8 mouse cellular contexts compared by ENCODE assay signal in the genomic region with DNA sequence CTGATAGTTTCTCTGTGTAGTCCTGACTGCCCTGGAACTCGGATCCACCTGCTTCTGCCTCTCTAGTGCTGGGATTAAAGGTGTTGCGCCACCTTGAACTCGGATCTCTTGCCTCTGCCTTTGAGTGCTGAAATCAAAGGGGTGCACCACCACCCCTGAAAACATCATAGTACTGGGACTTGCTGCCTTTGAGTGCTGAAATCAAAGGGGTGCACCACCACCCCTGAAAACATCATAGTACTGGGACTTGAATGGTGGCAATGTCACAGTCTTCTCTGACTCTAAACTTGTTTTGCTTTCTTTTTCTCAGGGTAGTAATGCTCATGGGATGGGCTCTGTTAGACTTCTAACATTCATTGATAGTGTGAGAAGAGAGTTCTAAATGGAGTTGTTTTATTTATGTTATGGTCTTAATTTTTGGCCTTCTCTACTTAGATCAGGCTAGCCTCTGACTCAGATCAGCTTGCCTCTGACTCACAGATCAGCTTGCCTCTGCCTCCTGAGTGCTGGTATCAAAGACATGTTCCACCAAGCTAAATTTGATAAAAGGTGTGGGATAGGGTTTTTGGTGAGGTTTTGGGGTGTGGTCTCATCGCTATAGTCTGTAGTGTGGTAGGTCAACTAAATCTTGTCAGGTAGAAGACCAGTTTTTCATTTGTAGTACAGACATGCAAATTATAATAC. TPM values are rescaled to one million over a fixed set of nuclear protein-coding genes. Genes with fewer than 3 reads are reported as not detected.
DNase-seq lines count a peak whose midpoint lies in the region; ATAC-seq and TF ChIP-seq lines count a peak whose summit lies in the region.
"Had no signal": no experiment of that assay in that cellular context is flagged by ENCODE, and none has a peak within 500 bp of the region (broad histone marks: within the 10 kb centered on the region; RNA-seq: fewer than 3 reads in every experiment).

No protein-coding gene starts in this region.

- H3K4me1 ChIP-seq in testis, adult 2 months (ENCODE audit: control insufficient read depth, insufficient read depth, low read length), result peaks cover 2% of the 10 kb centered on the region
- peaks cover 36% of the 10 kb centered on the region for H3K4me1 ChIP-seq in forebrain, embryonic 10.5 days
- peaks cover 19% of the 10 kb centered on the region for H3K4me1 ChIP-seq in limb, embryonic 14.5 days (ENCODE audit: control insufficient read depth, insufficient read depth, low read length)
- H3K4me1 ChIP-seq in stomach, postnatal 0 days (replicated peaks; ENCODE audit: control insufficient read depth, insufficient read depth), result peaks cover 3% of the 10 kb centered on the region; the same call in 1 of the 2 replicates

- no peak for TF ChIP-seq CTCF in testis, adult 2 months (IDR thresholded peaks at IDR 0.05; ENCODE audit: control insufficient read depth, insufficient read depth, insufficient replicate concordance, low read depth, low read length)
- no peak for TF ChIP-seq CTCF in stomach, postnatal 0 days (IDR thresholded peaks at IDR 0.05; ENCODE audit: low read depth)

- H3K27ac ChIP-seq in testis, adult 2 months (ENCODE audit: control insufficient read depth, insufficient read depth, low read depth, low read length), result no peak overlapping the region; the same call in 1 of the 2 replicates
- no peak overlapping the region for H3K27ac ChIP-seq in forebrain, embryonic 10.5 days
- H3K27ac ChIP-seq in limb, embryonic 14.5 days (replicated peaks; ENCODE audit: low read depth, low read length), result no peak overlapping the region
- H3K27ac ChIP-seq in stomach, postnatal 0 days (replicated peaks), result no peak overlapping the region

- H3K27me3 ChIP-seq in testis, adult 2 months (ENCODE audit: control insufficient read depth, insufficient read depth, low read length), result no peaks in the 10 kb centered on the region
- H3K27me3 ChIP-seq in forebrain, embryonic 10.5 days (ENCODE audit: poor library complexity, severe bottlenecking), result no peaks in the 10 kb centered on the region
- no peaks in the 10 kb centered on the region for H3K27me3 ChIP-seq in limb, embryonic 14.5 days (ENCODE audit: control insufficient read depth, insufficient read depth, low read length)
- H3K27me3 ChIP-seq in stomach, postnatal 0 days (ENCODE audit: control insufficient read depth, insufficient read depth, low read length), result no peaks in the 10 kb centered on the region

- peak overlapping the region; percentile 89 for H3K4me2 ChIP-seq in limb, embryonic 14.5 days (replicated peaks; ENCODE audit: low read depth, low read length, severe bottlenecking)
- peak overlapping the region; percentile 73 for H3K4me2 ChIP-seq in stomach, postnatal 0 days (replicated peaks; ENCODE audit: low read depth)

- H3K9ac ChIP-seq in limb, embryonic 14.5 days (ENCODE audit: low read depth, low read length, severe bottlenecking), result peak overlapping the region; percentile 100
- peak overlapping the region; percentile 100; the same call in 1 of the 2 replicates for H3K9ac ChIP-seq in stomach, postnatal 0 days (ENCODE audit: low read length)

- H3K4me3 ChIP-seq in testis, adult 2 months (ENCODE audit: control insufficient read depth, low read depth, low read length), result peak overlapping the region; percentile 71
- peak overlapping the region; percentile 100 for H3K4me3 ChIP-seq in forebrain, embryonic 10.5 days
- H3K4me3 ChIP-seq in limb, embryonic 14.5 days (replicated peaks; ENCODE audit: low read length), result peak overlapping the region; percentile 96
- peak overlapping the region; percentile 98 for H3K4me3 ChIP-seq in stomach, postnatal 0 days (ENCODE audit: low read depth, low read length)

- ATAC-seq in limb, embryonic 14.5 days (ENCODE audit: low FRiP score, low read depth), result no peak
- no peak for ATAC-seq in stomach, postnatal 0 days (ENCODE audit: low FRiP score, low TSS enrichment)

- no peaks in the 10 kb centered on the region for H3K9me3 ChIP-seq in forebrain, embryonic 10.5 days
- H3K9me3 ChIP-seq in limb, embryonic 14.5 days (ENCODE audit: control insufficient read depth, low read length), result no peaks in the 10 kb centered on the region
- no peaks in the 10 kb centered on the region for H3K9me3 ChIP-seq in stomach, postnatal 0 days (ENCODE audit: control insufficient read depth, low read length)

- no peak for TF ChIP-seq EP300 in stomach, postnatal 0 days (optimal IDR thresholded peaks at IDR 0.05)

- H3K36me3 ChIP-seq in testis, adult 2 months (ENCODE audit: control insufficient read depth, insufficient read depth, low read length), result no peaks in the 10 kb centered on the region
- peaks cover 57% of the 10 kb centered on the region for H3K36me3 ChIP-seq in forebrain, embryonic 10.5 days (replicated peaks)
- peaks cover 21% of the 10 kb centered on the region for H3K36me3 ChIP-seq in limb, embryonic 14.5 days (ENCODE audit: control insufficient read depth, insufficient read depth, low read length)
- H3K36me3 ChIP-seq in stomach, postnatal 0 days (ENCODE audit: control insufficient read depth, insufficient read depth, low read length), result no peaks in the 10 kb centered on the region

- no peak for TF ChIP-seq POLR2A in testis, adult 2 months (IDR thresholded peaks at IDR 0.05; ENCODE audit: control insufficient read depth, low read depth, low read length)
- no peak for TF ChIP-seq POLR2A in limb, embryonic 14.5 days (IDR thresholded peaks at IDR 0.05; ENCODE audit: borderline replicate concordance, extremely low read depth, insufficient read depth, insufficient read length)

- no peak for DNase-seq in testis, postnatal 10 days (ENCODE audit: low spot score)
- no peak for DNase-seq in forebrain, embryonic 10.5 days (ENCODE audit: extremely low spot score, low spot score)
- no peak for DNase-seq in limb, embryonic 14.5 days (ENCODE audit: low spot score)
- DNase-seq in stomach, postnatal 0 days (ENCODE audit: low spot score), result no peak
- DNase-seq in frontal cortex, postnatal 14 days (ENCODE audit: low spot score in 2 of 2), result no peak
- DNase-seq in right cerebral cortex, postnatal 14 days, result no peak
- DNase-seq: gastrocnemius, postnatal 14 days had no signal

- 93% methylated on average over 4 of the region's 4 CpGs for WGBS in forebrain, embryonic 10.5 days
- WGBS in limb, embryonic 14.5 days, result 90% methylated on average over 4 of the region's 4 CpGs
- 83% methylated on average over 4 of the region's 4 CpGs for WGBS in stomach, postnatal 0 days

RNA-seq across cellular contexts. Expression of a gene that starts 6.7 kb away (rescaled TPM):
- polyA plus RNA-seq in testis, adult 2 months (2012; rRNA removed), result 28.3 and 34.3 TPM in 2 replicates
- polyA plus RNA-seq in forebrain, embryonic 10.5 days (2016; fragmentation: Nextera tagmentation; extraction: Ambion mirVana), result 26.3 and 27.4 TPM in 2 replicates
- 44.6 and 66.1 TPM in 2 replicates for polyA plus RNA-seq in limb, embryonic 14.5 days (2012; rRNA removed)
- 34.4 and 40.1 TPM in 2 replicates for polyA plus RNA-seq in limb, embryonic 14.5 days (2014; fragmentation: Nextera tagmentation; extraction: Ambion mirVana)
- 12.8 and 13.3 TPM in 2 replicates for polyA plus RNA-seq in stomach, postnatal 0 days (2015; fragmentation: Nextera tagmentation; extraction: Ambion mirVana)
